Mouse (Mus musculus) layer of hippocampus, postnatal 36 days (tissue): ENCODE data around the gene Znrf2. TPM values are rescaled to one million over a fixed set of nuclear protein-coding genes. Genes with fewer than 3 reads are reported as not detected.
"Not testable (repeated sequence)": the region's sequence is repeated elsewhere in the genome, so short reads cannot be mapped to it uniquely, and the experiment has no call there.

Experiments used
- DNase-seq, 2 experiments: peaks; one replicate each; pipeline ENCODE4 v3.0.0; 2022
- total RNA-seq, 2 experiments: library from RNA; stranded (reverse); gene quantifications; 2 replicates each; pipeline ENCODE4 v1.2.3; 2021

Znrf2 gene
- total RNA-seq, 2 experiments from 2014 or later = 23.0 to 23.6 TPM

DNA sequence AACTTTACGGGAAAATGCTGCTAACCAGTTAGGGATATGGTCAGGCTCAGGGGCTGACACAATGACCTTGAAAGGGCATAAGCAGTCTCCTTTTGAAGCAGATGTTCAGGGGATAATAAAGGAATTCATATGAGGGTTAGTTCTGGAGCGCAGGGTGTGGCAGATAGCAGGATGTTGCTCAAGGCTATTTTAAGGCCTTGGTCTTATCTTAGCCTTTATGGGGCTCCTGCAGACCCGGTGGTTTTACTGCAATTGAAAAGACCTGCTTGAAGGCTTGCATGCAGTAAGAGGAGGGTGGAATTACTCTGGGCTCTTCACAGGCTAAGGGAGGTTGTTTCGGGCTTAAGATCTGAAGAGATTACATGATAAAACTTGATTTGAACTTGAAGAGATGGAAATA lies 35.1 kb downstream of the Znrf2 start:
- DNase-seq = no peak

DNA sequence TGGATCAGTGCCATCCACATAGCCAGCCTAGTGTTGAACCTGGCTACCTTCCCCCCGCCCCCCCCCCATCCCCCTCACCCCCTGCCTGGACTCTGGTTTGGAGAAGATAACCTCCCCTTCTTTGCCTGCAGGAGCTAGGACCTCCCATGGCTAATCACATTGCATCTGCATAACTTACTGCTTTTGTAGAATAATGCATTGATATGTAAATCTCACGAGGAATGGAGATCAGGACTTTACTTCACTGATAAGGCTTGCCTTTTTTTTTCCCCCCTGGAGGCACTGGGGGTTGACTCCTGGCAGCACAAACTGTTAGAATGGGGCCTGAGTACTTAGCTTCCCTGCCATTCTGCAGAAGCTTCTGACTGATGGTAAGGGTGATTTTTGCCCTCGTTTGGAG lies 36.0 kb downstream of the Znrf2 start:
- no peak for DNase-seq

DNA sequence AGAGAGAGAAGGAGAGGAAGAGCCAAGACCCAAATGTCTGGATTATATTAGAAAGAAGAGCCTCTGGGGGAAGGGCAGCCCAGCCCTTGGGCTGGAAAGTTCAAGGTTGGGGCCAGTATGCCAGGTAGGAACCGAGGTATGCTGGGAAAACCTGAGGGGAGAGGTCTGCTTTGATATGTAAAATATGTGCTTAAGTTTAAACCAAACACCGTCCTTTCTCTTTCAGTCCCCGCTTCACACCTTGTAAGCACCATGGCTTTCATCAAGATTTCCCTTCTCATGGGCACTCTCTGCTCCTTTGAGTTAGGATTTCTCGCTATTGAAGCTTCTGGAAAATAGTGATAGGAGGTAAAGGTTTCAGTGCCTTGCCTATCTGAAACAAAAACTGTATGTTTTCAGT lies 38.1 kb downstream of the Znrf2 start:
- DNase-seq = no peak

DNA sequence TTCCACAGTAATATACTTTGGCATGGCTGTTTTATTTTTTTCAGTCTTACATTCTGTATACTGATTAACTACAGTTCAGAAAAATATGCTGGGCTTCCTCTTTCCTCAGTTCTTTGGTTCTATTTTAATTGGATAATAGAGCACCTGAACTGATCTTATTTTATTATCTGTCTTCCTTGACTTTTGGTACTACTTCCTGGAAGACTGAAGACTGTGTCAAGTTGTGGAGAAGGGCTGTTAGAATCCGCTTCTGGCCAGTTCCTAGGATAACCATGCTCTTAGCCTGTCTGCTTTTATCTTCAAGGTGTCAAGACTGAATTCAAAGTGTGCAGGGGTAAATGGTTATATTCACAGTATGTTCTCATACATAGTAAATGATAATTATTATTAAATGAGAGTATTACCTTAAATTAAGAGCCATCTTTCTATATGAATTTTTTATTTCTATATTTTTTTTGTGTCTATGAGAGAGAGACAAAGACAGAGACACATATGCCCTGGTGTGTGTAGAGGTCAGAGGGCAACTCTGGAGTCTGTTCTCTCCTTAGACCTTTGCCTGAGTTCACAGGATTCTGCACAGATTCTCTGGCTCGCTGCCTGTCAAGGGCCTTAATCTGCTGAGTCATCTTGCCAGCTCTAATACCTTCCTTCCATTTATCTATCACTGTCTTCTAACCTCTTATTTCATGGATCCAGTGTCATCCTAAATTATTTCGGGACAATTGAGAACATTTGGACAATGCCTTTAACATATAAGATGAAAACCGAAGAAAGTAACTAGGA lies 39.3 kb downstream of the Znrf2 start:
- DNase-seq = no peak

DNA sequence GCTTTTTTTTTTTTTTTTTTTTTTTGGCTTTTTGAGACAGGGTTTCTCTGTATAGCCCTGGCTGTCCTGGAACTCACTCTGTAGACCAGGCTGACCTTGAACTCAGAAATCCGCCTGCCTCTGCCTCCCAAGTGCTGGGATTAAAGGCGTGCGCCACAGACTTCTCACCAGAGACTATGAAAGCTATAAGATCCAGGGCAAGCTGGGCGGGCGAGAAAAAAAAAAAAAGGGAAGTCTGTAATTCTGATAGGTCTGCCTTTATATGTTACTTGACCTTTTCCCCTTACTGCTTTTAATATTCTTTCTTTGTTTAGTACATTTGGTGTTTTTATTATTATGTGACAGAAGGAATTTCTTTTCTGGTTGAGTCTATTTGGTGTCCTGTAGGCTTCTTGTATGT lies 42.4 kb downstream of the Znrf2 start:
- DNase-seq = not testable (repeated sequence)

DNA sequence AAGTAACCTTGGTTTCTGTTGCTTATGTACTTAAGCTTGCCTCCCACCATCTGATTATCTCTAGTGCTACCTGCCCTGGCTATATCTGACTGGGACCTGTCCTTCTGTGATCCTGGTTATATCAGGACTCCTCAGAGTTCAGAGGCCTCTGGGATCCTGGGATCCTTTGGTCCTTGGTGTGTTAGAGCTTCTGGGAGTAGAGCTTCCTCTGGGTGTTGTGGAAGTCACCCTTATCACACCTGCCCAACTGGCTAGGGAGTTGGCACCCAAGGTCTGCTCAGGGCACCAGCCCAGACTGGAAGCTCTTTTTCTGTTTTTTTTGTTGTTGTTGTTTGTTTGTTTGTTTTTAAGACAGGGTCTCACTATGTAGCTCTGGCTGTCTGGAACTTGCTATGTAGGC lies 43.5 kb downstream of the Znrf2 start:
- DNase-seq = no peak

DNA sequence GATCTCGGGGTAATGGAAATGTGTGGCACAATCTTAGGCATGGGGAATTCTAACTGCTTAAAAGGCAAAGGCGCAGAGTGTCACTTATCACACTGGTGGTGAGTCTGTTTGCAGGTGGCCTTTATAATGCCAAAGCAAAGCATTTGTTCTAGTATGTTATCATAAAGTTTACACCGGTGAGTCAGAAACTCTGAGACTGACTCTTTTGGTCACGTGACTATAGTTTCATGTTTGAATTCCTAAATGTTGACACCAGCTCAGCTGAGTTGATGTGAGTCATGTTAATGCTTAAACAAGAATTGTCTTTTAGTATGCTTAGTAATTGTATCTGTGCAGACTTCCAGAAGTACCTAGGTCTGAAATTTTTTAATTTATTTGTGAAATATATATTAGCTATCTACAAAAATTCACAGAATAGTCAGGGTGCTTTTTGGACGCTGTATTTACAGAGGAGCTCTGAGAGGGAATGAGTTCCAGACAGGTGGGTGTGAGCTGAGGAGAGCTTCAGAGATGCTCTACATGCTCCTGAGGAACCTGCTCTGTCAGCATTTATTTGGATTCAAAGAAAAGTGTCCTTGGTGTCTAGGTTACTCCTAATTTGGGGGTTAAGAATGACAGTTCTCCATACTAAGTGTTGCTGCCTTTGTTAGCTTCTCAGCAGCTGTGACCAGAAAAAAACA lies 50.2 kb downstream of the Znrf2 start:
- no peak for DNase-seq

DNA sequence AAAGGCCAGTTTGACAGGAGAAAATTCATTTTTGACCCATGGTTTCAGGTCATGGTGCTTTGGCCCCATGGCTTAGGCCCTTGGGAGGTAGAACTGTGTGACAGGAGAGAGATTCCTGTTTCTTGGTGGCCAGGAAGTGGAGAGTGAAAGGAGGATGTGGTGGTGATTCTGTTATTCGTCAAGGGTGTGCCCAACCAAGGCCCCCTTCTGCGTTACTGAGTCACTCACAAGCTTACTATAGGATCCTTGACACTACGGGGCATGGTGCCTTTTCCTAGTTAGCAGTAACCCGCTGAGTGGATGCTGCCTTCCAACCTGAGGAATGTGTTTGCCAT lies 50.7 kb downstream of the Znrf2 start:
- no peak for DNase-seq

DNA sequence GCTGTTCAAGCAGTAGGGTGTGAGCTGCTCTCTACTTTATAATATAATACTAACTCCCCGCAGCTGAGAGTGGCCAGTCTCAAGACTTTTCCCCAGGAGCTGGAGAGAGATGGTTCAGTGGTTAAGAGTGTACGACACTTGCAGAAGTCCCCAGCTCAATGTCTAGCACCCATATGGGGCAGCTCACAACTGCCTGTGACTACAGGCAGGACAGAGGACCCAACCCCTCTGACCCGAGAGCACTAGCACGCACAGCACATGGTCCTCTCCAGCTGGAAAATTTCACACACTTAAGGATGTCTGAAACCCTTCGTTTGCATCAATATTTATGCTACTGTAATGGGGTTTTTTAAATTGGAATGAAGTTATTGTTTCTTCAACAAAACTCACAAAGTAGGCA lies 56.3 kb downstream of the Znrf2 start:
- DNase-seq = no peak

DNA sequence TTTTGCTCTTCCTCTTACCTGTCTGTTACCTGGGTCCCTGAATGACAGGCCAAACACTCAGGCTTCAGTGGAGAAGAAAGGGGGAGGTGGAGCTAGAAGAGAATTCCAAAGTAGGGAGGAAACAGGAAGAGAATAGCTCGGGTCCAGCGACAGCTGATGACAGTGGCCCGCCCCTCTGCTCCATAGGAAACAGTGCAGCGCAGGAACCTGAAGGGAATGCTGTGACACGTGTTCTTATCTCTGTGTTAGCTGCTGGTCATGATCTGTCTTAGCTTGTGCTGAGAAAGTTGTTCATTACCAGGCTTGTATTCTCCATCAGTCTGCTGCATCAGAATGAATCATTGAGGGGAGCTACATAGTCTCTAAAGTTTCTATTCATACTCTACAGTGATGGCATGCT lies 60.1 kb downstream of the Znrf2 start:
- no peak for DNase-seq

DNA sequence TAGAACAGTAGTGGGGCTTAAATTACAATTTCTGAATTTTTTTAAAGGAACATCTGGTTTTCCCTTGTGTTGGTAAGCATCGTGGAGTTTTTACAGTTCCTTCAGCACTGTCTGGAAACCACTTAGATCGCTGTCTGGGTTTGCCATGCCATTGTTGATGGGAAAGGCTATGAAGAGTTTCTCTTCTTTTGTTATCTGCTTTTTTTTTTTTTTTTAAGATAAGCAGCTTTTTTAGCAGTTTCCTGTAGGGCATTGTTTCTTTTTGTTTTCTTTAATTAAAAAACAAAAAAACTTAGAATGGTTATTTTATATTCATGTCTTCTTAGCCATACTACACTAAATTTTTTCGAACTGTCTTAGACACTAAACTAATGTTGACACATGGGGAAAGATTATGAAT lies 60.9 kb downstream of the Znrf2 start:
- no peak for DNase-seq

DNA sequence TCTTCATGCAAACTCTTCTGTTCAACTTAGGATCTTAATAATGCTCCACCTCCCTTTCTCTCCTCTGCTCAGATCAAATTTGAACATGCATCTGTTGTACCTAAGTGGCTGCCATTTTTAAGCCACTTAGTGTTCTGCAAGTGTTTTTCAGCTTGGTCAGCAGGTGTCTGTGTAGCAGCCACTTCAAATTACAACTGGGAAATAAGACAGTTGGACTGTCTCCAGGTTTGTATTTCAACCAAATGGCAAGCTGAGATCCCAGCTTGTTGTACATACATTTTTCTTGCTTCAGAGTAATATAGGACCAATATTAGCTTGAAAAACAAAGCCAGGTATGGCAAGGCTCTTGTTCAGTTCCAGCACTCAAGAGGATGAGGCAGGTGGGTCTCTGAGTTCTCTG lies 61.8 kb downstream of the Znrf2 start:
- no peak for DNase-seq

DNA sequence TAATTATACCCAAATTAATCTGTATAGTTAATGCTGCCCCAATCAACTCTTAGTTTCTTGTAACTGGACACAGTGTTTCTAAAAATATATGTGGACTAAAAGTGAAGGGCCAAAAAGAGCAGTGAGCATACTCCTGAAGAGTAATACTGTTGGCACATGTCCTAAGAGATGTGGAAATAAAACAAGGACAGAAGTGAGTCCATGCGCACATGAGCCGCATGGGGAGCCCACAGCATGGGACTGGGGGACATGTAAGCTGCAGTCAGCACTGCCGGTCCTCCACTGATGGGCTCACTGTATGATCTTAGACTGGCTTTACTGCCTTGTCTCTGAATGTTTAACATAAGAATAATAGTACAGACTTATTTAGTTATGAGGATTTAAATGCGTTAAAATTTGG lies 63.4 kb downstream of the Znrf2 start:
- no peak for DNase-seq

DNA sequence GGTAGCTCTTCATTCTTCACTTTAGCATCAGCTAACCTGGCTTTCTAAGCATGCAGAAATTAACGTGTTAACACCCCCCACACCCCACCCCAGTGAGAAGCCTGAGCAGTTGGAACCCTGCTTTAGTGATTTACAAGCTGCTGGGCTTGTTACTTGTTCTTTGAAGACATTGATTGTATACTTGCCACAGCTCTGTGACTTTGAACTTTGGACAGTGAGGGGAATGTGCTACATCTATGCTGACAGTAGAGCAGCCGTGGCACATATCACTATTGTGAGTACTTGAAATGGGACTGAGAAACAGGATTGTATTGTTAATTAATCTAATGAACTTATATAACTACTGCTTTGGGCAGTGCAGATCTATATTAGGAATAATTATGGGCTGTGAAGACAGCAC lies 66.7 kb downstream of the Znrf2 start:
- no peak for DNase-seq

DNA sequence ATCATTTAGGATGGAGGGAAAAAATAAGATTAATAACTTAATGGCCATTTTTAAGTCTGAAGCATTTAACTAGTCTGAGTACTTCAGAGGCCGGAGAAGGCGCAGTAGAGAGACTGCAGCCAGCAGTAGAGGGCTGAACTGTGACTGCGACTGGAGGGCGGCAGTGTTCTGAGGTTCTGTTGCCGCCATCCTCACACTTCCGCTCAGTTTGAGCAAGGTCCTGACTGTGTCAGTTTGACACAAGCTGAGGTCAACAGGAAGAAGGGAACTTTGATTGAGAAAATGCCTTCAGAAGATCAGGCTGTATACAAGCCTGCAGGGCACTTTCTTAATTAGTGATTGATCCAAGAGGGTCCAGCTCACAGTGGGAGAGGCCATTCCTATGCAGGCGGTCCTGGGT lies 69.5 kb downstream of the Znrf2 start:
- DNase-seq = no peak

DNA sequence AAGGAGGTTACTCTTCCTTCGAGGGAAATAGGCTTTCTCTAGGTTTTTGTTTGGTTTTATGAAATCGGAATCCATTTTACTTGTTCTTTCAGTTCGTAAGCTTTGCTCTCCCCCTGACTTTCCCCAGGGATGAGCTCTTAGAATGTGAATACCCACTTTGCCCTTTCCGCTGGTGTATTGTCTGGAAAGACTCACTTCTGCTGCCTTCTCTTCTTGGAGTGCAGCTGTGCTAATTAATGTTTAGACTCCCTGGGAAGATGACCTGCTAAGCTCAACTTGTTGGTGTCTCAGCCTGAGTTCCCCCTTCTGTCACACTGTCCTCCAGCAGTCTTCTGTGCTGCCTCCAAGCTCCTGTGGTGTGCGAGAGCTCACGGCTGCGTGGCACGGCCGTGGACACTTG lies 73.5 kb downstream of the Znrf2 start:
- no peak for DNase-seq

DNA sequence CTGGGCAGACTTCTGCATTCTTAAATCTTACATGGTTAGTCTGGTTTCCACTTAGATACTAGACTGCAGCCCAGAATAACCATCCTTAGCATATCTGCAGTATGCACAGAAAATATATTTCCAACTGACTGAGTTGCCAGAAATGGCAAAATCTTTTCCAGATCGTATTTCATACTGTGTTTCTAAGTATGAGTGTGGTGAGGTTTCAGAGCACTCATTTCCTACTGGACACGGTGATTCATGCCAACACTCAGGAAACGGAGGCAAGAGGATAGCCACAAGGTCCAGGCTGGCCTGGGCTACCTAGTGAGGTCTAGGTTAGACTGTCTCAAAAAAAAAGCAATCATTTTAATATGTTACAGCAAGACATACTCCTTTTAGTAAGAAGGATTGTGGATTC lies 74.7 kb downstream of the Znrf2 start:
- no peak for DNase-seq

DNA sequence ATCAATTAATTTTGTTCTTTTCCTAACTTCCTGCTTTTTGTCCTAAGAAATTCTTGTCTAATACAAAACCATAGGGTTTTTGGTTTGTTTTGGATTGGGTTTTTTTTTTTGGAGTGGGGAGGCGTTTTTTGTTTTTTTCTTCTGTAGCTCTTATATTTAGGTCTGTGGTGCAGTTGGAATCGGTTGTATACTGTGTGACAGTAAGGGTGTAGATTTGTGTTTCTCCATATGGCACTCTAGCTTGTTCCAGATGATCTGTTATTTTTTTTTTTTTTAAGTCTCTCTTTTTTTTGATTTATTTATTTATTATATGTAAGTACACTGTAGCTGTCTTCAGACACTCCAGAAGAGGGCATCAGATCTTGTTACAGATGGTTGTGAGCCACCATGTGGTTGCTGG lies 83.5 kb downstream of the Znrf2 start:
- DNase-seq = no peak

DNA sequence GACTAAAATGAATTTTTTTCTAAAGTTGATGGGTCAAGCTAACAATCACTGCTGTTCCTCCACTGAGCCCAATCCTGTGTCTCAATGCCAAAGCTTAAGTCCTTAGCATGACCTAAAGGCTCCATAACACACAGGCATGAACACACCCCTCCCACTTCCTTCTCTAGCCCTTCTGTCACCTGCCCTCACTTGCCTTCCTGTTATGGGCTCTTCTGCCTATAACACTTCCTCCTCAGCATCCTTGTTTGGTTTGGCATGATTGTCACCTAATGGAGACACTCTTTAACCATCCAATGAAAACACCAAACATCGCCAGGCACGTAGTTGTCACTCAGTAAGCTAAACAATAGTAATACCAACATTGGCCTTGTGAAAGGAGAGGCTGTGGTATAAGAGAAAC lies 85.8 kb downstream of the Znrf2 start:
- no peak for DNase-seq

DNA sequence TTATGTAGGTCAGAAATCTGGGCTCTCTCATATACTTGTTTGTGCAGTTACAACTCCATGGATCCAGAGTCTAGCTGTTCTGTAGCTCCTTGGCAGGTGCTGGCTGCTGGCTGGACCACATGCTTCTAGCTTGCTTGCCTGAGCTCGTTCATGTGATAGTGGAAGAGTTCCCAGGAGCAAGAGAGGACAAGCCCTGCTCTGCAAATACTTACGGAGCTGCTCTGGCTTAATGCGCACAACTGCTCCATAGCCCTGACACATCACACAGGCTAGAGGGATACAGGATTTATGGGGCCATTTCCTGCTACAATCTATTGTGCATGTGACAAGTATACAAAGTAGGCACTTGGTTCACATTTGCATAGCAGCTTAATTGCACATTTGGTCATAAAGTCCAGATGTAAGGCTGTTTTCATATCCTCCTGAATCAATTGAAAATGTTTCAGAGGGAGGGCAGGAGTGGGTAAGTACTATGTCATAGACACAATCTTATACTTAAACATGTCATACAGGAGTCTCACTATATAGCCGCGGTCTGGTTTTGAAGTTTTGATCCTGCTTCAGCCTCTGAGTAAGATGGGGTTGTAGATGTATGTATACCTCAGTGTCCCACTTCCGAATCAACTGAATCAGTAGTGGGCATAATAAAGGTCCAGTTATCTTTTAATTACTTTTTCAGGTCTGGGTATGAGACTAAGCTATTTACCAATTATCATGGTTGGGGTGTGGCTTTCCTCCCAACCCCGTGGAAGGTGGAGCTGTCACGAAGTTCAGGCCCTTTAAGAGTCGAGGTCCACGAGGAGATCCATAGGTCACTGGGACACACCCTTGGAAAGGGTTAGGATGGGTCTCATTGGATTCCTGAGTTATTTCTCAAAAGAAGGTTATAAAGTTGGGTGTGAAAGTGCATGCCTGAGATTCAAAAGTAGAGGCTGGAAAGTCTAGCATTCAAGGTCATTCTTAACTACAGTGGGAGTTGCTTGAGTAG lies 89.6 kb downstream of the Znrf2 start:
- no peak for DNase-seq

DNA sequence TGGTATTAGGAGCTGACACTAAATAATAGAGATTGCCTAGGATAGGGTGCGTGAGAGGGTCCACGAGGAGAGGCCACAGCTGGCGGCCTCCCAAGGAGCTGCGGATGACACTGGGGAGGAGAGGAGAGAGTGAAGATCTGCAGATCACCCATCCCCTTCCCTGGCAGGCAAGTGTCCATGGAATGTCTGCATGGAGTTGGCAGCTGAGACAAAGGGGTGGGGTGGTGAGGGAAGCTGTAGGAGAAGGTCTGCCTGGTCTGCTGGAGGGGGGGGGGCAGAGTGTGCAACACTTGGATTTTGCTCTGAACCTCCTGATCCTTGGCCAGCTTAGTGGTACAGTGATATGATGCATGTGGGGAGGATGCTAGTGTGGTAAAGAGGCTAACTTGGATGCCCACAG lies 98.3 kb downstream of the Znrf2 start:
- DNase-seq = no peak

DNA sequence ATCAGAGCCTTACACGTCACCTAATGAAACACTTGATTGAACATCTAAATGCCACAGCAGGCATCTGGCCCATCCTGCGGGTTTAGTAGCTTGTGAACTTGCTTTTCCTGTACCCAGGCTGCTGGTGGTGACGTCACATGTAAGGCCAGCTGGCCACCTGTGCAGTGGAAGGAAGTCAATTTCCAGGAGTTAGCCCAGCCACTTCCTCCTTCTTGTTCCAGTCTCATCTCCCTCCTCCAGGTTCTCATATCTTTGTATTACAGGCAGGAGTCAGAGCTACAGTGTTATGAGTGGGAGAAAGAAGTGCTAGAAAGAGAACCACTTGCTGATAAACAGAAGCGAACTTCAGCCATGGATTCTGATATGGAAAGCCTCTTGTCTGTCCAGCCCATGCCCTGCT lies 99.4 kb downstream of the Znrf2 start:
- DNase-seq = no peak

DNA sequence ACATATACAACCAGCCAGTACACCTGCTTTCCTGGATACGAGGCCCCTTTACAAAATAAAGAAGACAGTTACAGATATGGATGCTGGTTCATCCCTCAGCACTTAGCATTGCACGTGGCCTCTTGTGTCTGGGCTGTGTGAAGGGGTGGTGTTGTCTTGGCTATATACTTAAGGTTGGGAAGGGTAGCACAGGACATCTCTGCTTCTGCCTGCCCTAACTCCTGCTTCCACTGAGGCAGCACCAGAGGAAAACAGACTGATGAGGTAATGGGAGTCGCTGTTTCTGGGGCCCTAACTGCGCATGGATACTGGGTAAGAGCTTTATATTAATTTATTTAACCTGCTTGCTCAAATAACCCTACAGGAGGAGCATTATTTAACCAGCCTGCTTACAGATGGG lies 100.2 kb downstream of the Znrf2 start:
- DNase-seq = no peak
